Mouse (Mus musculus) forebrain, embryonic 13.5 days (tissue): ENCODE data around the gene Gm1043. TPM values are rescaled to one million over a fixed set of nuclear protein-coding genes. Genes with fewer than 3 reads are reported as not detected.

Experiments
- ATAC-seq: fragments of 200-750 bp; cut with Nextera tagmentation; 2 replicates; pipeline ENCODE4 v1.8.0; 2017
- H3K27ac ChIP-seq: fragments of 300-500 bp; sonication (generic); 2 replicates; pipeline ENCODE4 v1.5.1; 2015; ENCODE audit warnings: inconsistent platforms, mild to moderate bottlenecking, moderate library complexity
- H3K27me3 ChIP-seq: fragments of 300-500 bp; sonication (generic); 2 replicates; pipeline ENCODE4 v1.6.1; 2015; ENCODE audit warnings: mild to moderate bottlenecking, inconsistent platforms
- H3K36me3 ChIP-seq: fragments of 300-500 bp; sonication (generic); 2 replicates; pipeline ENCODE4 v1.6.1; 2015; ENCODE audit warnings: mild to moderate bottlenecking, inconsistent platforms; ENCODE audit not compliant: poor library complexity, severe bottlenecking
- H3K4me1 ChIP-seq: fragments of 300-500 bp; sonication (generic); 2 replicates; pipeline ENCODE4 v1.6.1; 2015; ENCODE audit warnings: inconsistent platforms
- H3K4me2 ChIP-seq: fragments of 300-500 bp; sonication (generic); 2 replicates; pipeline ENCODE4 v1.6.1; 2015; ENCODE audit warnings: inconsistent platforms, mild to moderate bottlenecking, moderate library complexity
- H3K4me3 ChIP-seq: fragments of 300-500 bp; sonication (generic); 2 replicates; pipeline ENCODE4 v1.5.1; 2015; ENCODE audit warnings: mild to moderate bottlenecking, inconsistent platforms
- H3K9ac ChIP-seq: fragments of 300-500 bp; sonication (generic); 2 replicates; pipeline ENCODE4 v1.6.1; 2015; ENCODE audit warnings: mild to moderate bottlenecking, inconsistent platforms
- H3K9me3 ChIP-seq: fragments of 300-500 bp; sonication (generic); replicated peaks from 2 replicates; pipeline ENCODE4 v1.6.1; 2016; ENCODE audit warnings: inconsistent platforms
- WGBS: fragments of 180-500 bp; shearing (Covaris S2); methylation state at CpG from one replicate; pipeline ENCODE4 v1.1.7; 2015; 5-methylcytosine and 5-hydroxymethylcytosine counted together
- polyA plus RNA-seq: library from polyadenylated mRNA; unstranded; fragments of >200 nt; fragmentation: Nextera tagmentation; extraction: Ambion mirVana; gene quantifications from 2 replicates; pipeline ENCODE4 v1.2.1, GENCODE M21; 2015

The Gm1043 gene
- polyA plus RNA-seq, 1 experiment from 2014 or later = 0.40 TPM

- no peak overlapping the region for H3K4me3 ChIP-seq
- peaks cover 4% of the 10 kb centered on the region; the same call in 1 of the 2 replicates for H3K27me3 ChIP-seq
- no peaks in the 10 kb centered on the region for H3K36me3 ChIP-seq
- H3K4me2 ChIP-seq = no peak overlapping the region
- H3K9me3 ChIP-seq = no peaks in the 10 kb centered on the region
- H3K9ac ChIP-seq = no peak overlapping the region
- H3K27ac ChIP-seq = no peak overlapping the region
- 51% methylated on average over 4 of the region's 4 CpGs for WGBS
- ATAC-seq = no peak
- no peaks in the 10 kb centered on the region for H3K4me1 ChIP-seq
Observed at GRCm38 (mm10) chr5:37131841-37132240, 46.7 kb downstream of the Gm1043 start.

GRCm38 (mm10) chr5:37141745-37142144, 56.6 kb downstream of the Gm1043 start:
- WGBS = 77% methylated on average over 8 of the region's 8 CpGs
- H3K9me3 ChIP-seq = no peaks in the 10 kb centered on the region

GRCm38 (mm10) chr5:37147536-37147935, 62.4 kb downstream of the Gm1043 start:
- WGBS = 9% methylated on average over 4 of the region's 4 CpGs

More at GRCm38 (mm10) chr5:37141745-37142144, 56.6 kb downstream of the Gm1043 start:
- Histone ChIP-seq H3K4me2 (no peak overlapping the region), H3K9ac (no peak overlapping the region), H3K4me3 (no peak overlapping the region), H3K27me3 (no peaks in the 10 kb centered on the region), H3K27ac (no peak overlapping the region), H3K4me1 (no peaks in the 10 kb centered on the region), H3K36me3 (no peaks in the 10 kb centered on the region)
- no peak for ATAC-seq

GRCm38 (mm10) chr5:37150650-37151049, 65.5 kb downstream of the Gm1043 start:
- Histone ChIP-seq H3K27ac (no peak overlapping the region), H3K27me3 (0 out of 2 replicates have a peak, but pooled peaks cover 4% of the 10 kb centered on the region), H3K4me2 (no peak overlapping the region), H3K9ac (no peak overlapping the region), H3K9me3 (no peaks in the 10 kb centered on the region), H3K4me3 (no peak overlapping the region), H3K4me1 (no peaks in the 10 kb centered on the region), H3K36me3 (no peaks in the 10 kb centered on the region)
- no peak for ATAC-seq
- WGBS = 79% methylated on average over 5 of the region's 5 CpGs

More at GRCm38 (mm10) chr5:37147536-37147935, 62.4 kb downstream of the Gm1043 start:
- 0 out of 2 replicates have a peak, but pooled peaks cover 4% of the 10 kb centered on the region for H3K27me3 ChIP-seq
- no peak overlapping the region for H3K9ac ChIP-seq
- no peak overlapping the region for H3K4me3 ChIP-seq
- no peaks in the 10 kb centered on the region for H3K9me3 ChIP-seq
- no peak overlapping the region for H3K27ac ChIP-seq
- 0 out of 2 replicates have a peak, but pooled peaks have one; percentile 16 for ATAC-seq
- no peaks in the 10 kb centered on the region for H3K4me1 ChIP-seq
- no peaks in the 10 kb centered on the region for H3K36me3 ChIP-seq
- H3K4me2 ChIP-seq = no peak overlapping the region

- WGBS = 84% methylated on average over 7 of the region's 7 CpGs
- ATAC-seq = no peak
Observed at GRCm38 (mm10) chr5:37154472-37154871, 69.3 kb downstream of the Gm1043 start.

GRCm38 (mm10) chr5:37158408-37158807, 73.2 kb downstream of the Gm1043 start:
- no peak overlapping the region for H3K9ac ChIP-seq
- no peaks in the 10 kb centered on the region for H3K36me3 ChIP-seq
- no peak overlapping the region for H3K27ac ChIP-seq
- peaks cover 46% of the 10 kb centered on the region for H3K27me3 ChIP-seq
- no peak for ATAC-seq
- 88% methylated on average over 7 of the region's 7 CpGs for WGBS
- H3K4me2 ChIP-seq = no peak overlapping the region
- H3K4me1 ChIP-seq = peaks cover 5% of the 10 kb centered on the region
- H3K4me3 ChIP-seq = no peak overlapping the region
- no peaks in the 10 kb centered on the region for H3K9me3 ChIP-seq

More at GRCm38 (mm10) chr5:37154472-37154871, 69.3 kb downstream of the Gm1043 start:
- H3K4me3 ChIP-seq = no peak overlapping the region
- H3K27ac ChIP-seq = no peak overlapping the region
- no peak overlapping the region for H3K9ac ChIP-seq
- no peak overlapping the region for H3K4me2 ChIP-seq
- no peaks in the 10 kb centered on the region for H3K36me3 ChIP-seq
- H3K27me3 ChIP-seq = peaks cover 6% of the 10 kb centered on the region; the same call in 1 of the 2 replicates
- no peaks in the 10 kb centered on the region for H3K4me1 ChIP-seq
- no peaks in the 10 kb centered on the region for H3K9me3 ChIP-seq

- peak overlapping the region; percentile 70 for H3K9ac ChIP-seq
- H3K4me2 ChIP-seq = peak overlapping the region; percentile 79
- ATAC-seq = peak; percentile 94
- no peak overlapping the region for H3K27ac ChIP-seq
- peak overlapping the region; percentile 48 for H3K4me3 ChIP-seq
- peaks cover 5% of the 10 kb centered on the region for H3K4me1 ChIP-seq
- no peaks in the 10 kb centered on the region for H3K9me3 ChIP-seq
- no peaks in the 10 kb centered on the region for H3K36me3 ChIP-seq
- WGBS = 5% methylated on average over 70 of the region's 75 CpGs
- H3K27me3 ChIP-seq = peaks cover 65% of the 10 kb centered on the region
Observed at GRCm38 (mm10) chr5:37162871-37163781, 78.0 kb downstream of the Gm1043 start.

GRCm38 (mm10) chr5:37176466-37176865, 91.3 kb downstream of the Gm1043 start:
- no peak for ATAC-seq
- Histone ChIP-seq H3K27me3 (no peaks in the 10 kb centered on the region), H3K9ac (no peak overlapping the region), H3K4me2 (no peak overlapping the region), H3K4me3 (no peak overlapping the region), H3K27ac (no peak overlapping the region; the same call in 1 of the 2 replicates), H3K9me3 (no peaks in the 10 kb centered on the region), H3K4me1 (0 out of 2 replicates have a peak, but pooled peaks cover 5% of the 10 kb centered on the region), H3K36me3 (no peaks in the 10 kb centered on the region)
- 42% methylated on average over 4 of the region's 4 CpGs for whole genome bisulfite sequencing

GRCm38 (mm10) chr5:37177061-37177460, 91.9 kb downstream of the Gm1043 start:
- H3K4me3 ChIP-seq = no peak overlapping the region
- 0 out of 2 replicates have a peak, but pooled peaks cover 5% of the 10 kb centered on the region for H3K4me1 ChIP-seq
- ATAC-seq = no peak
- no peaks in the 10 kb centered on the region for H3K36me3 ChIP-seq
- no peaks in the 10 kb centered on the region for H3K27me3 ChIP-seq
- WGBS = 77% methylated on average over 7 of the region's 7 CpGs
- no peaks in the 10 kb centered on the region for H3K9me3 ChIP-seq
- no peak overlapping the region for H3K9ac ChIP-seq
- no peak overlapping the region for H3K4me2 ChIP-seq
- H3K27ac ChIP-seq = no peak overlapping the region

GRCm38 (mm10) chr5:37178811-37179210, 93.6 kb downstream of the Gm1043 start:
- Histone ChIP-seq H3K4me1 (0 out of 2 replicates have a peak, but pooled peaks cover 5% of the 10 kb centered on the region), H3K4me3 (no peak overlapping the region), H3K36me3 (no peaks in the 10 kb centered on the region), H3K4me2 (no peak overlapping the region), H3K9me3 (no peaks in the 10 kb centered on the region), H3K27ac (no peak overlapping the region), H3K9ac (no peak overlapping the region), H3K27me3 (no peaks in the 10 kb centered on the region)
- ATAC-seq = no peak
- WGBS = 73% methylated on average over 4 of the region's 4 CpGs

GRCm38 (mm10) chr5:37179872-37180271, 94.7 kb downstream of the Gm1043 start:
- H3K4me2 ChIP-seq = no peak overlapping the region
- H3K27me3 ChIP-seq = no peaks in the 10 kb centered on the region
- WGBS = 94% methylated on average over 9 of the region's 9 CpGs
- no peak overlapping the region for H3K4me3 ChIP-seq
- H3K36me3 ChIP-seq = no peaks in the 10 kb centered on the region
- 0 out of 2 replicates have a peak, but pooled peaks cover 5% of the 10 kb centered on the region for H3K4me1 ChIP-seq
- no peak overlapping the region for H3K27ac ChIP-seq
- H3K9me3 ChIP-seq = no peaks in the 10 kb centered on the region
- ATAC-seq = no peak
- H3K9ac ChIP-seq = no peak overlapping the region

GRCm38 (mm10) chr5:37180624-37181023, 95.5 kb downstream of the Gm1043 start:
- H3K4me2 ChIP-seq = no peak overlapping the region
- no peak for ATAC-seq
- no peak overlapping the region for H3K27ac ChIP-seq
- no peak overlapping the region for H3K4me3 ChIP-seq
- no peaks in the 10 kb centered on the region for H3K27me3 ChIP-seq
- H3K9ac ChIP-seq = no peak overlapping the region
- H3K36me3 ChIP-seq = no peaks in the 10 kb centered on the region
- H3K4me1 ChIP-seq = 0 out of 2 replicates have a peak, but pooled peaks cover 5% of the 10 kb centered on the region
- H3K9me3 ChIP-seq = no peaks in the 10 kb centered on the region
- WGBS = 59% methylated on average over 1 of the region's 1 CpGs
